Mouse (Mus musculus) skeletal muscle tissue, adult 2 months (tissue): ENCODE results near the gene Fbn1.
A peak's percentile ranks its signal among the peaks of the same experiment; 100 is the strongest.

Experiments used
- DNase-seq: peaks from one replicate; pipeline ENCODE4 v3.0.0-alpha.2; 2012; ENCODE audit warnings: low read depth, low spot score

The Fbn1 gene

DNA sequence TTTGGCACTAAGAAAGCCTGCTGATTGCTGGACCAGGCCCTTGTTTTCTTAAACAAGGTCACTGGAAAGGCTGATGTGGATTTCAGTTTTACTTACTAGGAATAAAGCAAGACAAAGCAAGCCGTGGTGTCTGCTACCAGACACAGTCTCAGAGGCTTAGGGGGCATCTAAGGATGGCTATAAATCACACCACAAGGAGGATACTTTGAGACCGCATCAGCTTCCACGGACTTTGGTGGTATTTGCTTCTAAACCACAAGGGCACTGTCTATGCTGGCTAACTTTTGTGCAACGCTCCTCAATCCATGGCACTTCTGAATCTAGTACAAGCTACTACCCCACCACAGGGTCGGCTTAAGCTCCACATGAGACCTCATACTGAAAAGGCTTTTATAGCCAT is 167.4 kb downstream of the Fbn1 start:
- DNase-seq, result no peak

DNA sequence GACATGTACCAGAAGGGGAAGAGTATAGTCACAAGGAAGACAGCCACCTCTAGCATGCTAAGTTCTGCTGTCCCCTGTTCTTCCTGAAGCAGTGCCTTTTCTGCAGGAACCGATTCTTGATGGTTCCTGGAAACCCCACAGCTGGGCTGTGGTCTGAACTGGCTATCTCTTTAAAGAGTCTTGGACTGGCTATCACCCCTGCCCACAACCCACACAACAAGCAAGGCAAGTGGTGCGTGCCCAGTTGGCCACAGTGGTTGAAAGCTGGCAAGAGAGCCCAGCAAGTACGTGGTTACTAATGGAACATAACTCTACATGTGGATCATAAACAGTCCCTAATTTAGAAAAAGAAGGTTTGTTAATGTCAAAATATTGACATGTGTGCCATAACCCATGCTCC is 170.6 kb downstream of the Fbn1 start:
- DNase-seq, result no peak

DNA sequence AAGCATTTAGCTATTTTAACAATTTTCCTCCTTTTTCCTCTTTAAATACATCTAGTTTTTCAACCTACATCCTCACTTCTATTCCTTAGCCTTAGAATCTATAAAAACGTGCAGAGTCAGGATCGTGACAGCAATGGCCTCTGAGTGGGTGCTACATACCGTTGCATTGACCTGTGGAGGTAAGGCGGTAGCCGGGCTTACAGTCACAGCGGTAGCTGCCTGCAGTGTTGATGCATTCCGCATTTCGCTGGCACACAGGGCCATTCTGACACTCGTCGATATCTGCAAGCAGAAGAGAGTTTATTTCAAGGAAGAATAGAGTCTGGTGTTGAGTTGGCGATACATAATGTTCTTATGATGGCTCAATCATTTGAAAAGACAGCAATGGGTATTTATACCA is 172.6 kb downstream of the Fbn1 start:
- no peak for DNase-seq

DNA sequence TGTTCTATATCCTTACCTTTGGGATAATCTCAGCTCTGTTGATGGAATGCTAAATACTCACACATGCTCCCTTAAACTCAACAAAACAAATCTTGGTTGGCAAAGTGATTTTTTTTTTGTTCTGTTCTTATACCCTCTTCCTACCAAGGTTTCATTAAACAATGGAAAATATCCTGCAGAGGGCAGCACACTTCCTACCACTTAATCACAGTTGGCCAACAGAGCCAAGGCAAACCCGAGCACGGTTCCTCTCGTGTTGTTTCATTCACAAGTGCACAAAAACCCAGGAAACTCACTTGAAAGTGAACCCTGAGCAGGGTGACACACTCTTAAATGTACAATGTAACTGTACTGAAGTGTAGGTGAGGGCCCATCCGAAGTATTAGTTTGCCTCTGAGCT is 173.6 kb downstream of the Fbn1 start:
- DNase-seq, result no peak

DNA sequence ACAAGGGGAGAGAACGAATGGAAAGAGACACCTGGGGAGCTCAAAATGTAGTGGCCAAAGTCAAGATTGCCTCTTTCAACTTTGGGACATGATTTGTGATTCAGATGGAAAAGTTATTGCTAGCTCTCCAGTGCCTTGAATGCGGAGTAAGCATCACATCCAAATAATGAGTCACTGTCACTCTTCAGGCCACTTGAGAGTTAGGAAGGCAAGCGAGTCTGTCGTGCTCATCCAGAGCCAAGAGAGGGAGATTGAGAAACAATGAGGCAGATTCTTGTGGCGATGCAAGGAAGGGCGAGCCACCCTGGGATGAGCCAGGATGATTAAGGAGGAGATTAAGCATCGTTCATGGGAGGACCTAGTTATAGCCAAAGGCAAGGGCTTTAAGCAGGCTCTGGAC is 176.2 kb downstream of the Fbn1 start:
- DNase-seq, result peak; percentile 55

DNA sequence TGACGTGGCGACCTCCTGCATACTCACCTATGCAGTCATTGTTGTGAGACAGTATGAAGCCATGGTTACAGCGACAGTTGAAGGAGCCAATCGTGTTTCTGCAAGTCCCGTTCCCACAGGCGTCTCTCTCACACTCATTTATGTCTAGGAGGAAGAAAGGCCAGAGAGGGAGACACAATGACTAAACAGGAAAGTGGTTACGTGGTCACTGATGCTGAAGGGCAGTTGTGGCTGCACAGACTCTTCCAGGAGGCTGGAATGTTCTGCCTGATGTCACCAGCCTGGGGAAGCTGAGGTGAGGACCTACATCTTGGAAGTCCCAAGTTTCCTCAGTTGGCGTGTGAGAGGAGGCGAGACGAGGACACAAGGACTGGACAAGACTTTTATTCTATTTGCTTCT is 177.3 kb downstream of the Fbn1 start:
- DNase-seq, result no peak

DNA sequence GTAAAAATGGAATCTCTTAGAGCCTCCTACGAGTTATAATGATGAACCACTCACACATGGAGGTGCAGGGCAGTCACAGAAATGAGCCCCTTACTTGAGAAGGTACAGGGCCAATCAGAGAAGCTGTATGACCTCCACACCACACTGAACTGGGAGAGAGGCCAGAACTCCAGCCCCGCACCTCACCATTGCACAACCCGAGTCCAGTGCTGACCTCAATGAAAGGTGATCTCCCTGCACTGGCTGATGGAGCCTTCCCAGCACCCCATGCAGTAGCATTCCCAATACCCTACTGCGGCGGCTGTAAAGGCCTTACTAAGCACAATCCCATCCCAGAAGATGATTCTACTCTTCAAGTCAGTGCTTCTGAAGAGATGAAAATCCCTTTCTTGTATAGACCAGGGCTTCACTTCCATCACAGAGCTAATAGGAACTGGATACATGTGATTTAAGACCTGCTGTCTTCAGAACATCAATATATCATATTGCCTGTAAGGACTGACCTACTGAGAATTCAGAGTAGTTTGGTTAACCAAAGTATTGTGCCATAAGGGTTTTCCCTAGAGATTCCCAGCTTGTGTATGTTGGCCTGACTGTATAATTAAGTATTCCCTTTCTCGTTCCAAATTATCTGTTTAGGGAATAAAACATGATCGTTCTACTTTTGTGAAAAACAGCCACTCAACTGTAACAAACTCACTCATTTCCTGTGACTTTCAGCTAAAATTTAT is 182.5 kb downstream of the Fbn1 start:
- DNase-seq, result peak; percentile 74

DNA sequence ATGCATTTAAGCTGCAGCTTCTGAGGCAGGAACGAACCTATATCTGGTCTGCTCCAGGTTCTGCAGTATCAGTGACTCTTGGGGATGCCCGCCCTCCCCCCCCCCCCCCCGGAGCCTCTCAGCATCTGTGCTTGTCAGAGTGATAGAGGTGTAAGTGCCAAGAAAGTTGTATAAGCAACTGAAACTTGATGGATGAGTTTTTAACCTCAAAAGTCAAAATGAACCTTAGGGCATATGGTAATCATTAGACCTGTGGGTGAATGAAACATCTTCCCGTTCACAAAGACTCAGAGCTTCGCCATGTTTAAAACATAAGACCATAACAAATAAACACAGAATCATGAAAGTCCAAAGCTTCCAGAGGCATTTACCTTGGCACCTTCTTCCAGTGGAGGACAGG is 183.3 kb downstream of the Fbn1 start:
- no peak for DNase-seq

DNA sequence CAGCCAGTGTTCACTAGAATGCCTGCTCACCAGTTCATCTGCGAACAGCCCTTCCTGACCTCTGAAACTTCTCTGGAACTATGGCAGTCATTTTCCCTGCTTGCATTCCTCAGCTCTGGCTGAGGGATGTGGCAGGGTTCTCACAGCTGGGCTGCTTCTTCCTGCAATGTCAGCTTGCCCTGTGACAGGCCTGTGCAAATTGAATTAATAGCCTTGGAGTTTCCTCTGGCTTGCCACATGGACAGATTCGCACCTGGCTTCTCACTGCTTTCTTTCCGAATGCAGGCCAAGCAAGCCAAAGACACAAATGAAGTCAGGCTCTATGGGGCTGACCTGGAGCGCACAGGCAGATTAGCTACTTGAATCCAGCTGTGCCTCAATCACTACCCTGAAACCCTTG is 184.4 kb downstream of the Fbn1 start:
- peak; percentile 52 for DNase-seq

DNA sequence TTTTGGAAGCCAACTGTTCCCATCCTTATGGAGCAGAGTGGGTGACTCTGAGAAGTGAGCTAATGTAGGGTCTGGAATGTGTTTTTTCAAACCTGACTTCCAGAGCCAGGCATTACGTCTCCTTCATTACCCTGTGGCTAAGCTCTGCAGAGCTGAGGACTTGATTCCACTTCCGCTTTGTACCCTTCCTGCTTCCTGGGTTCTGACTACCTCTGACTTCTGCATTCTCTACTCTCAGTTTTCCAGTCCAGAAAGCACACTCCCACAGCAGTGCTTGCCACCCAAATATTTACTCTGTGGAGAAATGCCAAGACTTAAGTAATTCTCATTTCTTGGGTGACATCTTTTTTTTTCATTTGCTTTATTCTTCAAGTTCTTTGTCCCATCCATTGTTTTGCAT is 185.2 kb downstream of the Fbn1 start:
- DNase-seq, result no peak

DNA sequence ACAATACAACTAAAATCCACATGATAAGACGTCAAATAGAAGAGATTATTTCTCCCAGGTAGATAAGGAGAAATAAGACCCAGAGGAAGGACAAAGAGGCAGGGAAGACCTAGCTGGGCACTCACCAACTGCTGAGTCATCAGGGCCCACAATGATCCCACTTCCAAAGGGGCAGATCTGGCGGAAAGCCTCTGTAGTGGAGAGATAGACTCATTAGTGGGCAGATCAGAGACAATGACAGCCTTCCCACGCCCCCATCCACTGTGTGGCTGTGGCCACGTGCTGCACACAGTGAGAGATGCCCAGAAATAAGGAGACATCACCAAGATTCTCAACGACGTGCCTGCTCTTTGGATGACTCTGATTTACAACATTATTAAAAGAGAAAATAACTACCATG is 186.7 kb downstream of the Fbn1 start:
- DNase-seq, result no peak

DNA sequence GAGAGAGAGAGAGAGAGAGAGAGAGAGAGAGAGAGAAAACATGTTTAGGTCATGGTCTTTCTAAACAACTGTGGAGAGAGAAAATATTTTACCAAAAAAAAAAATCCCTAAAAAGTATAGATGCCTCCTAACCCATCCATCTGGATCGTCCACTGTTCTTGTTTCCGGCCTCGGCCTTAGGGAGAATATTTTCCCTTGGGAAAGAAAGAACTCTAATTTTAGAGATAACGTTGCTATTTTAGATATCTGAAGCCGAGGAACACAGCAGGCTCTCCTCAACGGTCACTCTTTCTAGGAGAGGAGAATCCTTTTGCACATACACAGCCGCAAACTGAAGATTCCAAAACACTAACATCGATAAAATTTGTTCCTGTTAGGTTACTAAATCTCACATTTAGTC is 188.1 kb downstream of the Fbn1 start:
- DNase-seq, result no peak

DNA sequence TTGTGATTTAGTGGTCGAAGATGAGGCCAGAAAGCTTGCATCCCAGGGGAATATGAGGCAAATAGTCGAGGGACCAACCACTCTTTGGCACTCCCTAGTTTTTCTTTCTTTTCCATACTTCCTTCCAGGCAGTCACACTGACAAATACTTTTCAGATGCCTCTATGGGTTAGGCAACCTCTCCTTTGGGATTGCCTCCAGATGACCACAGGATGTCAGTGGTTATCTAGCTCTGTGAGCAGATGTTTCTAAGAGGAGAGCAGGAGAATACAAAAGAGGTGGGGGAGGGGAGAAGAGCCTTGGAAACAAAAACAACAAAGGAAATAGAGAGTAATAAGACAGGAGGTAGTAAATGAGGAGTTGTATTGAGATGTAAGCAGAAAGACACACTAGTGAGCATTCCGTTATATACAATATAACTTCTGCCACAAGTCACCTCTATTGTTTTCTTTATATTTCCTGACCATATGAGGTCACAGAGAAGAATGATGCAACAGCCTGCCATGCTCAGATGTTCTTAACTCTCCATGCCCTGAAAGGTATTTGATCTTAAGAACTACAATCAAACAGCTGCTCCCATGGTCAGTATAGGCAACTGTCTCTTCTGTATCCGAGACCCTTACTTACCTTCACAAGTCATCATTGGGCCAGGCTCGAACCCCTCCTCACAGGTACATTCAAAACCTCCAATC is 189.3 kb downstream of the Fbn1 start:
- DNase-seq, result peak; percentile 65

DNA sequence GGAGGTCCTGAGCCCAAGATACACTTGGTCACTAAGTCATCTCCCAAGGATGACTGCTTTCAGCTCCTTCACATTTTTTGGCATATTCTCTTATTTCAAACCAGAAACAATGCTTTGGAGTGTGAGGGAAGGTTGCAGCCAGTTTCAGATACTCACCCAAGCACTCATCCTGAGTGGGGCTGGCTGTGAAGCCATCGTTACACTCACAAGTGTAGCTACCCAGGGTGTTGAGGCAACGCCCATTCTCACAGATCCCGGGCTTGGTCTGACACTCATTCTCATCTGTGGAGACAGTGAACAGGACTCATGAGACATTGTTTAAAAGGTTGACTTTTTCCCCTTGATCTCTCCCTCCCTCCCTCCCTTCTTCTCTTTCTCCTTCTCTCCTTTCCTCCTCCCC is 192.6 kb downstream of the Fbn1 start:
- DNase-seq, result no peak

DNA sequence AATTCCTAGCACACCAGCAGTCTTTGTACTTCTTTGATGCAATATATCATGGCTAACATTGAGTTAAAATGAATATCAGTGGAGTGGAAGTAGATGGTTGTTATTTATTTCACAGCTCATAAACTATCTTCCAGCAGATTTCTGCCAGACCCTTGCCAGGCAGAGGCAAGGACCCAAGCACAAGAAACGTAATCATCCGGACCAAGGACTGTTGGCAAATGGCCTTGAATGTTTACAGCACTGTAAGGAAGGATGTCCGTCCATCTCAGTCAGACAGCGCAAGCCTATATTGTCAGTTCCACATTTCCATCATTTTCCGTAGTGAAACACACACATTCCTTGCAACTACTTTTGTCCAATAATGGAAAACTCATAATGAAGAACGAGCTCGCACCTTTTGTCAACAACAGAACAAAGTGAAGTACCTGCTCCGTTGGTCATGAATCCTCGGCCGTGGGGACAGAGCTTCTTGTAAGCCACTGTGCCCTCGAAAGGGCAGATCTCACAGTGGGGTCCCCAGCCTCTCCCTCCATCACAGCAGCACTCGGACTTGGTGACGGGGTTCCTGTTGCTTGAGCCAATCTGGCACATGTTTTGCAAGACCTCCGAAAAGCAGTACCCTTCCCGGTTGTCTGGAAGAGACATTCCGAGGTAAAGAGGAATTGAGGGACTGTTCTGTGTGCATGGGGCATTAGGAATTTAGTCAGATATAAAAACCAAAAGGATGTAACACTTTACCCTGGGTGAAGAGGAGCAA is 193.4 kb downstream of the Fbn1 start:
- DNase-seq, result no peak

DNA sequence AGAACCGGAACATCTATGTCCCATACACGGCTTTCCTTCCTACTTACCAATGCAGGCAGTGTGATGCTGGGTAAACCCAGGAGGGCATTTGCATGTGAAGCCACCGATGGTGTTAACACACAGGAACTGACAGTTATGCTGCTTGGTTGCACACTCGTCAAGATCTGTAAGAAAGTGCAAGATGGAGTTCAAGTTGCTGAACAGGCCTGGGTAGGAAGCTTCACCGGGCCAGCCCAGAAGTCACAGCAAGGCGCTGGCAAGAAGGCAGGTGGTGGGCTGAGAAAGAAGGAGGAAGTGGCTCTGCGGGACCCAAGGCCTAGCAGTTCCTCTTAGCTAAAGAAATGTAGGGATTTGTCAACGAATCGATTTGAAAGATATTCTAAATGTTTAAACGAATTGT is 198.1 kb downstream of the Fbn1 start:
- DNase-seq, result no peak

DNA sequence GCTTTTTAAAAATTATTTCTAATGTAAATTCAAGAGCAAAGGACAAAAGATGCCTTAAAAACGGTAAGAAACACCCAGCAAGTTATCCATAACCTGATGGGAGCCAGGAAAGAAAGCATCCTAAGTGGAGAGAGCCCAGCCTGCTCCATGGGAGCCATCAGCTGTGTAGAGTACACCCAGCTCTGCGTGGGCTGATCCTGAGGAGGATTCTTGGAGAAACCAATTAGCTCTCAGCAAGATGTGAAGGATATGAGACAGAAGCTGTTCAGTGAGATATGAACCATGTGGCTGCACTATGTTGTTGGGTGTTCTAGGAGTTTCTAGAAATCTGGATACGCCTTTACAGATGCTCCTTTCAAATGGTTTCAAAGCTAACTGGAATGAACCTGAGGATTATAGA is 202.1 kb downstream of the Fbn1 start:
- no peak for DNase-seq

DNA sequence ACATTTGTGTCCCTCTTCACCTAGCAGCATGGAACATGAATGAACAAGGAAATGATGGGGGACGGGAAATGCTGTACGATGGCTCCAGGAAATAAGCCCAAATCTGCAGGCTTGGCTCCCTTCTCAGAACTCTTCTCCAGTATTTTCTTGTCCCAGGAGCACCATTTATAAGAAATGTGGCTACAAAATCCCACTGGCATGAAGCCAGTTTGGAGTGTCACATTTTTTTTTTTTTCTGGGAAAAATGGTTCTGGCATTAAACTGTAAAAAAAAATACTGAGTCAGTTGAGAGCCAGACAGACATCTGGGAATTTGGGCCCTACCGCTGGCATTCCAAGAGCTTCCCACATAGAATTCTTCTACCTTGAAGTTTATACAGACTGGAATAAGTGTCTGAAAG is 203.0 kb downstream of the Fbn1 start:
- DNase-seq, result peak; percentile 65

DNA sequence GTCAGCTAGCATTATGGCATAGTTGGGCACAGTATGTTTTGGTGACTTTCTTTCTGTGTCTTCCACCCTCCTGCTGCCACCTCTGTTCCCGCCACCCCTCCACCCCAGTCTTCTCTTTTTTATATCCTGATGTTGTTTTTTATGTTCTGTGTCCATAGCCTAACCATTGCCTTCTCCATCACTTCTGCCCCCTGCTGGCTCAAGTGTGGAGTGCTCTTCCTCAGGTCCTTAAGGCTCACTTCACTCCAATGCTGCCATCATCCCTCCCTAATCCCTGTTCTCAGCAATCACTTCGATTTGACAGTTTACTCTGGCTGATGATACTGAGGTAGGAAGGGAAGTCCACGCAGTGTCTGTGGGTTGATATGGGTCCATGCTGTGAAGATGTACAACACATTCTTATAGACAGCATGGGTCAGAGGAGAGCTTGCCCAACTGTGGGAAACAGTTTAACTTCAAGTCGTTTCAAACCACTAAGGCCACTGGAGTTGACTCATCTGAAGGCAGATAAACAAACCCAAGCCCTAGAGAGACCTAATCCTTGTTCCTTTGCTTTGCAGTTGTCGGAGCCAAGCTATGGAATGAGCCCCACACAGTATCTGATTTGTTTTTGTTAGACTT is 203.9 kb downstream of the Fbn1 start:
- no peak for DNase-seq

DNA sequence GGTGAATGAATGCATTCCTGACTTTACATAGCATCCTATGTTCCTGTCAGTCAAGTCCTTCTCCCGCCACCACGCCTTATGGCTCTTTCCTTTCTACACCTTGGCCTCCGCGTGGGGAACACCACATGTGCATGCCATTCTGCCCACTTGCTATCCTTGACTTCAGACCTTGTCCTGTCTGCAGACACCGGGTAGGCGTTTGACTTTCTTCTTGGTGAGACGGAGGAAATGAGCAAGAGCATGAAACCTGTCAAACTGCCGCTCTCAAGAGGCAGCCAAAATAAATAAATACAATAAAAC is 205.2 kb downstream of the Fbn1 start:
- DNase-seq, result no peak

DNA sequence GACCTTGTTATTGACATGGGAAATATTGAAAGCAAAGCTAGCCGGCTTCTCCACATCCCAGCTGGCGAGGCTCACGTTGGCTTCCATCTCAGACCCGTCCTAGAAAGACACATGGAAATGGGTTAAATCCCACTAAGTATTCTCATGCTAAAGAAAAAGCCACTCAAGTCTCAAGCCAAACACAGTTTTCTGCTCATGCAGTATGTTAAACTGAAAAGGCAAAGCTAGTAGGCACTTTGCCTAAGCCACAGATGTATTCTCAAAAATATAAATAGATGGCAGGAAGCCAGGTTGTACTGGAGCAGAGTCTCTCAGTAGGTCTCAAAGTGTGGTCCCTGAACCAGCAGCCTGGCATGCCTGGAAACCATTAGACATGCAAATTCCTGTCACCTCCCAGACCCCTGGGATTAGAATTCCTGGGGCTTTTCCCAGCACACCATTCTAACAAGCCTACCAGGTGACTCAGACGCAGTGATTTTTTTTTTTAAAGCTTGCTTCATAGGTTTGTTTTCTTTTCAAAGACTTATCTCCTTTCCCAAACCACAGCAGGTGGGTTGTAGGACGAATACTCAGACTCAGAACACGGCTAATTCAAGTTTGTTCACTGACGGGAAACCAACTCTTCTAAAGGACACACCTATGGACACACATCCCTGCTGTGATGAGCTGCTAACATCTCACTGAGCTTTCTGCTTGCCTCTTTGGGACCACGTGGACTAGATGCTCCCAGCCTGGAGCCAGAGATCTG is 205.7 kb downstream of the Fbn1 start:
- no peak for DNase-seq

DNA sequence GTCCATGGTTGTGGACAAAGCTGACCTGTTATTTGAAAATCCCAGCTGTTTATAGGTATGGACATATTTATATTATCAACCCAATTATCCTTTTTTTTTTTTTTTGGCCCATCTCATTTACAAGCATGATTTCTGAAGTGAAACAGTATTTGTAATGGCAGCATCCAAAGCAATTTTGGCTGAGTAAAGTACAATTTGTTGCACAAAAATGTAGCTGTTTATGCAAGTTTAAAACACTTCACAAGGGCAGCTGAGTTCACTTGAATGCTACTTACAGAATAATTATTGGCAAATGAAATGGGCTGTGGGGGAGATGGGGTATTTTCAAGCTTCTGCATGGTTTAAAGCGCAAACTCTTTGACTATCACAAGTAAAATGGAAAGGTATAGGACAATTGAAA is 209.0 kb downstream of the Fbn1 start:
- no peak for DNase-seq
